Mouse (Mus musculus) lung, postnatal 0 days (tissue): ENCODE results near the gene Gm28051. TPM values are rescaled to one million over a fixed set of nuclear protein-coding genes. Genes with fewer than 3 reads are reported as not detected.

Experiments
- ATAC-seq: fragments of 200-750 bp; cut with Nextera tagmentation; 2 replicates; pipeline ENCODE4 v1.8.0; 2017; ENCODE audit warnings: moderate library complexity
- DNase-seq: peaks from one replicate; pipeline ENCODE4 v3.0.0-alpha.2; 2016; ENCODE audit warnings: low spot score
- H3K27ac ChIP-seq: fragments of 300-500 bp; sonication (generic); 2 replicates; pipeline ENCODE4 v1.5.1; 2014; ENCODE audit warnings: antibody characterized with exemption, mild to moderate bottlenecking, low read length, mixed read lengths
- H3K27me3 ChIP-seq: fragments of 300-500 bp; sonication (generic); replicated peaks from 2 replicates; pipeline ENCODE4 v1.6.1; 2014; ENCODE audit warnings: low read length, mixed read lengths; ENCODE audit not compliant: insufficient read depth
- H3K36me3 ChIP-seq: fragments of 300-500 bp; sonication (generic); 2 replicates; pipeline ENCODE4 v1.6.1; 2014; ENCODE audit warnings: low read length, mixed read lengths; ENCODE audit not compliant: insufficient read depth
- H3K4me1 ChIP-seq: fragments of 300-500 bp; sonication (generic); 2 replicates; pipeline ENCODE4 v1.6.1; 2014; ENCODE audit warnings: antibody characterized with exemption, low read depth, low read length, mixed read lengths; ENCODE audit not compliant: insufficient read depth
- H3K4me2 ChIP-seq: fragments of 300-500 bp; sonication (generic); replicated peaks from 2 replicates; pipeline ENCODE4 v1.6.1; 2014; ENCODE audit warnings: low read depth, mild to moderate bottlenecking, low read length, moderate library complexity, mixed read lengths
- H3K4me3 ChIP-seq: fragments of 300-500 bp; sonication (generic); 2 replicates; pipeline ENCODE4 v1.5.1; 2014; ENCODE audit warnings: low read depth, low read length
- H3K9ac ChIP-seq: fragments of 300-500 bp; sonication (generic); replicated peaks from 2 replicates; pipeline ENCODE4 v1.6.1; 2014; ENCODE audit warnings: low read depth, mild to moderate bottlenecking
- H3K9me3 ChIP-seq: fragments of 300-500 bp; sonication (generic); 2 replicates; pipeline ENCODE4 v1.6.1; 2016; ENCODE audit warnings: low read length, mixed read lengths
- CTCF ChIP-seq: IDR thresholded peaks from 2 replicates; pipeline ENCODE4 v1.5.1; 2016; ENCODE audit warnings: antibody characterized with exemption, mild to moderate bottlenecking
- EP300 ChIP-seq: IDR thresholded peaks from 2 replicates; pipeline ENCODE4 v1.6.1; 2016; ENCODE audit warnings: antibody characterized with exemption, mild to moderate bottlenecking, control low read depth
- WGBS: fragments of 180-500 bp; shearing (Covaris S2); extraction: QIAGEN DNeasy Blood & Tissue Kit; methylation state at CpG from one replicate; pipeline ENCODE4 v1.1.7; 2014; 5-methylcytosine and 5-hydroxymethylcytosine counted together
- polyA plus RNA-seq: library from polyadenylated mRNA; unstranded; fragments of >200 nt; fragmentation: Nextera tagmentation; extraction: Ambion mirVana; gene quantifications from 2 replicates; pipeline ENCODE4 v1.2.1, GENCODE M21; 2015

Gene Gm28051
- polyA plus RNA-seq, 1 experiment from 2014 or later, result not detected

- no peaks in the 10 kb centered on the region for H3K27me3 ChIP-seq
- TF ChIP-seq CTCF, result peak; percentile 79
- no peak for TF ChIP-seq EP300
- H3K36me3 ChIP-seq, result no peaks in the 10 kb centered on the region
- no peak overlapping the region for H3K4me3 ChIP-seq
- no peaks in the 10 kb centered on the region for H3K9me3 ChIP-seq
- WGBS, result 5% methylated on average over 4 of the region's 5 CpGs
- H3K4me2 ChIP-seq, result no peak overlapping the region
- H3K9ac ChIP-seq, result no peak overlapping the region
- peak; percentile 53 for DNase-seq
- H3K4me1 ChIP-seq, result no peaks in the 10 kb centered on the region; the same call in 1 of the 2 replicates
- no peak overlapping the region for H3K27ac ChIP-seq
- ATAC-seq, result no peak
Observed at GRCm38 (mm10) chr12:102733381-102733780, 24.2 kb downstream of the Gm28051 start.

- no peaks in the 10 kb centered on the region; the same call in 1 of the 2 replicates for H3K4me1 ChIP-seq
- H3K27me3 ChIP-seq, result no peaks in the 10 kb centered on the region
- no peaks in the 10 kb centered on the region for H3K9me3 ChIP-seq
- DNase-seq (peak; percentile 10), ATAC-seq (0 out of 2 replicates have a peak, but pooled peaks have one; percentile 1)
- no peak overlapping the region for H3K9ac ChIP-seq
- no peak overlapping the region for H3K27ac ChIP-seq
- H3K4me2 ChIP-seq, result peak overlapping the region; percentile 17; the same call in 1 of the 2 replicates
- no peak overlapping the region for H3K4me3 ChIP-seq
- H3K36me3 ChIP-seq, result no peaks in the 10 kb centered on the region
- WGBS, result 34% methylated on average over 16 of the region's 16 CpGs
- TF ChIP-seq EP300 (no peak), CTCF (no peak)
Observed at GRCm38 (mm10) chr12:102730798-102731619, 26.6 kb downstream of the Gm28051 start.

- WGBS, result 35% methylated on average over 26 of the region's 26 CpGs
- H3K4me1 ChIP-seq, result no peaks in the 10 kb centered on the region; the same call in 1 of the 2 replicates
- DNase-seq (peak; percentile 83), ATAC-seq (peak; percentile 95)
- no peak overlapping the region for H3K9ac ChIP-seq
- H3K4me2 ChIP-seq, result peak overlapping the region; percentile 17; the same call in 1 of the 2 replicates
- H3K9me3 ChIP-seq, result no peaks in the 10 kb centered on the region
- no peak overlapping the region for H3K4me3 ChIP-seq
- H3K36me3 ChIP-seq, result no peaks in the 10 kb centered on the region
- TF ChIP-seq EP300 (no peak), CTCF (no peak)
- no peak overlapping the region; the same call in 1 of the 2 replicates for H3K27ac ChIP-seq
- H3K27me3 ChIP-seq, result no peaks in the 10 kb centered on the region
Observed at GRCm38 (mm10) chr12:102729855-102730797, 27.4 kb downstream of the Gm28051 start.

GRCm38 (mm10) chr12:102725761-102726175 is 31.8 kb downstream of the Gm28051 start:
- no peak overlapping the region for H3K4me3 ChIP-seq
- H3K36me3 ChIP-seq, result no peaks in the 10 kb centered on the region
- no peaks in the 10 kb centered on the region for H3K9me3 ChIP-seq
- TF ChIP-seq CTCF, result no peak
- TF ChIP-seq EP300, result no peak
- H3K4me1 ChIP-seq, result no peaks in the 10 kb centered on the region
- no peaks in the 10 kb centered on the region for H3K27me3 ChIP-seq
- WGBS, result 61% methylated on average over 7 of the region's 7 CpGs
- ATAC-seq (no peak), DNase-seq (no peak)
- no peak overlapping the region for H3K27ac ChIP-seq
- no peak overlapping the region for H3K4me2 ChIP-seq
- no peak overlapping the region for H3K9ac ChIP-seq

- no peak for DNase-seq
- WGBS, result 94% methylated on average over 6 of the region's 6 CpGs
Observed at GRCm38 (mm10) chr12:102725146-102725545, 32.4 kb downstream of the Gm28051 start.

GRCm38 (mm10) chr12:102723861-102724260 is 33.7 kb downstream of the Gm28051 start:
- no peaks in the 10 kb centered on the region for H3K36me3 ChIP-seq
- no peaks in the 10 kb centered on the region for H3K27me3 ChIP-seq
- H3K9ac ChIP-seq, result no peak overlapping the region
- H3K4me2 ChIP-seq, result no peak overlapping the region
- H3K4me1 ChIP-seq, result no peaks in the 10 kb centered on the region
- no peaks in the 10 kb centered on the region for H3K9me3 ChIP-seq
- WGBS, result 60% methylated on average over 6 of the region's 6 CpGs
- H3K27ac ChIP-seq, result no peak overlapping the region
- DNase-seq, result no peak
- TF ChIP-seq CTCF (no peak), EP300 (no peak)
- no peak for ATAC-seq
- H3K4me3 ChIP-seq, result no peak overlapping the region

More at GRCm38 (mm10) chr12:102725146-102725545, 32.4 kb downstream of the Gm28051 start:
- Histone ChIP-seq H3K36me3 (no peaks in the 10 kb centered on the region), H3K9me3 (no peaks in the 10 kb centered on the region), H3K4me2 (no peak overlapping the region), H3K27ac (no peak overlapping the region), H3K4me1 (no peaks in the 10 kb centered on the region), H3K9ac (no peak overlapping the region), H3K27me3 (no peaks in the 10 kb centered on the region), H3K4me3 (no peak overlapping the region)
- no peak for TF ChIP-seq CTCF
- no peak for TF ChIP-seq EP300
- ATAC-seq, result no peak
